10 mouse cellular contexts compared by ENCODE assay signal in the genomic region with DNA sequence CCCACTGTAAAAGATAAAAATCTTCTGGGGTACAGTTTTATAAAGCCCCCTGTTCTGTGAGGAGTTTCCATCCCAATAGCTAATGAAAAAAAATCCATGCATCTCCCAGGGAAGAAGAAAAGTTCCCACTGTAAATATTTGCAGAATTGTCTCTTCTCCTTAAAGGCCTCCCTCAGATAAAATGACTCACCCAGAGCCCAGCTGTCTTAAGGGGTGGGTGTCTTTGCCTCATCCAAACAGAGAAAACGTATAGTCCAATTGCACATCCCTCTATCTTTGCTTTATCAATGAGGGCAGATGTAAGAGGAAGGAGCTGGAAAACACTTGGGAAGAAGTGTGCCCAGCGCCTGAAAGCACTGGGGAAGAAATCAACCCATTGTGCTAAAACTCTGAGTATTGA.
"Had no signal": no experiment of that assay in that cellular context is flagged by ENCODE, and none has a peak within 500 bp of the region (broad histone marks: within the 10 kb centered on the region; RNA-seq: fewer than 3 reads in every experiment).

No protein-coding gene starts in this region.

- DNase-seq: liver, embryonic 13.5 days; liver, postnatal 0 days; lung, adult 2 months; lung, postnatal 14 days; lung, postnatal 36 days; retina, postnatal 1 day; spleen, adult 18-20 months; thymus, adult 2 months; thymus, postnatal 25 days; thymus, postnatal 4 days had no signal
